ENCODE assay signal across 15 mouse cellular contexts in genomic region chr5:140201566-140201965, GRCm38 (mm10).
A peak's percentile ranks its signal among the peaks of the same experiment; 100 is the strongest.
DNase-seq lines count a peak whose midpoint lies in the region.
"Had no signal": no experiment of that assay in that cellular context is flagged by ENCODE, and none has a peak within 500 bp of the region (broad histone marks: within the 10 kb centered on the region; RNA-seq: fewer than 3 reads in every experiment).

No protein-coding gene starts in this region.

- DNase-seq in adrenal gland, adult 2 months = peak; percentile 73
- DNase-seq in adrenal gland, adult 18-20 months (ENCODE audit: low spot score in 2 of 2) = no peak
- peak; percentile 41 for DNase-seq in thymus, postnatal 4 days
- no peak for DNase-seq in thymus, postnatal 0 days (ENCODE audit: low spot score)
- DNase-seq in adrenal gland, adult 8-10 months = peak; percentile 50
- DNase-seq in adrenal gland, postnatal 36 days = peak; percentile 65 to 71
- no peak for DNase-seq in spleen, adult 12 weeks (ENCODE audit: low spot score)
- DNase-seq in liver = no peak
- DNase-seq: cerebellum, adult 18-20 months; cerebellum, adult 9-11 months; cerebellum, postnatal 36 days; forebrain, postnatal 0 days; gastrocnemius, adult 2 months; gastrocnemius, postnatal 25 days; heart, postnatal 4 days had no signal

Comparison
In these comparisons a context has a peak if more than half of its experiments do, and no peak if none do; other contexts are left out.
1. DNase-seq: peak in adrenal gland, adult 2 months (single experiment), thymus, postnatal 4 days (single experiment), adrenal gland, adult 8-10 months (single experiment) and adrenal gland, postnatal 36 days (2 of 2); none in adrenal gland, adult 18-20 months (0 of 2), thymus, postnatal 0 days (single experiment), spleen, adult 12 weeks (single experiment) and liver (single experiment).